Mouse (Mus musculus) forebrain, embryonic 14.5 days (tissue): ENCODE results near the gene Gm11444. TPM values are rescaled to one million over a fixed set of nuclear protein-coding genes. Genes with fewer than 3 reads are reported as not detected.
A peak's percentile ranks its signal among the peaks of the same experiment; 100 is the strongest.

ENCODE experiments used
- ATAC-seq: fragments of 200-750 bp; cut with Nextera tagmentation; 2 replicates; pipeline ENCODE4 v1.8.0; 2017; ENCODE audit warnings: mild to moderate bottlenecking, moderate library complexity
- DNase-seq: peaks from one replicate; pipeline ENCODE4 v3.0.0-alpha.2; 2015; ENCODE audit warnings: low spot score
- H3K27ac ChIP-seq: fragments of 300-500 bp; sonication (generic); 2 replicates; pipeline ENCODE4 v1.5.1; 2014; ENCODE audit warnings: low read depth, mild to moderate bottlenecking, control low read depth, low read length, moderate library complexity
- H3K27me3 ChIP-seq: fragments of 300-500 bp; sonication (generic); replicated peaks from 2 replicates; pipeline ENCODE4 v1.6.1; 2014; ENCODE audit warnings: low read length, control low read depth, mixed read lengths; ENCODE audit not compliant: control insufficient read depth, insufficient read depth
- H3K36me3 ChIP-seq: fragments of 300-500 bp; sonication (generic); 2 replicates; pipeline ENCODE4 v1.6.1; 2014; ENCODE audit warnings: low read length, control low read depth; ENCODE audit not compliant: control insufficient read depth, insufficient read depth
- H3K4me1 ChIP-seq: fragments of 300-500 bp; sonication (generic); 2 replicates; pipeline ENCODE4 v1.6.1; 2014; ENCODE audit warnings: antibody characterized with exemption, low read length, control low read depth; ENCODE audit not compliant: control insufficient read depth, insufficient read depth
- H3K4me2 ChIP-seq: fragments of 300-500 bp; sonication (generic); 2 replicates; pipeline ENCODE4 v1.6.1; 2014; ENCODE audit warnings: mild to moderate bottlenecking, control low read depth, low read length
- H3K4me3 ChIP-seq: fragments of 300-500 bp; sonication (generic); 2 replicates; pipeline ENCODE4 v1.5.1; 2014; ENCODE audit warnings: low read depth, low read length, control low read depth
- H3K9ac ChIP-seq: fragments of 300-500 bp; sonication (generic); 2 replicates; pipeline ENCODE4 v1.6.1; 2014; ENCODE audit warnings: mild to moderate bottlenecking, low read length, control low read depth, moderate library complexity
- H3K9me3 ChIP-seq: fragments of 300-500 bp; sonication (generic); replicated peaks from 2 replicates; pipeline ENCODE4 v1.6.1; 2016; ENCODE audit warnings: low read length, control low read depth, mixed read lengths; ENCODE audit not compliant: control insufficient read depth
- WGBS: fragments of 180-500 bp; shearing (Covaris S2); extraction: QIAGEN DNeasy Blood & Tissue Kit; methylation state at CpG from one replicate; pipeline ENCODE4 v1.1.7; 2014; 5-methylcytosine and 5-hydroxymethylcytosine counted together
- polyA plus RNA-seq: library from polyadenylated mRNA; unstranded; fragments of >200 nt; fragmentation: Nextera tagmentation; extraction: Ambion mirVana; gene quantifications from 2 replicates; pipeline ENCODE4 v1.2.1, GENCODE M21; 2014

Gm11444 gene
- polyA plus RNA-seq, result not detected in 2 replicates

- Histone ChIP-seq H3K4me1 (no peaks in the 10 kb centered on the region), H3K36me3 (no peaks in the 10 kb centered on the region), H3K9me3 (no peaks in the 10 kb centered on the region), H3K27me3 (peaks cover 22% of the 10 kb centered on the region), H3K27ac (no peak within 1 kb of the TSS), H3K4me2 (peak within 1 kb of the TSS; percentile 47; the same call in 1 of the 2 replicates), H3K9ac (no peak within 1 kb of the TSS), H3K4me3 (no peak within 1 kb of the TSS)
- WGBS, result 87% methylated on average over 6 of the region's 6 CpGs
- DNase-seq, result no peak
- ATAC-seq, result no peak
These were observed at the start of gene Gm11444 for GRCm38 (mm10) chr11:85850233-85850632. Gm11444 (minus strand) TSS chr11:85850333.

- H3K9ac ChIP-seq, result no peak overlapping the region
- H3K4me3 ChIP-seq, result no peak overlapping the region
- no peaks in the 10 kb centered on the region for H3K9me3 ChIP-seq
- H3K4me2 ChIP-seq, result no peak overlapping the region
- ATAC-seq, result no peak
- 39% methylated on average over 12 of the region's 13 CpGs for WGBS
- no peaks in the 10 kb centered on the region for H3K36me3 ChIP-seq
- H3K27ac ChIP-seq, result no peak overlapping the region
- H3K4me1 ChIP-seq, result no peaks in the 10 kb centered on the region
- DNase-seq, result no peak
- peaks cover 78% of the 10 kb centered on the region for H3K27me3 ChIP-seq
These were observed 46.3 kb upstream of the Gm11444 start for GRCm38 (mm10) chr11:85896335-85896985.

GRCm38 (mm10) chr11:85894731-85895545, 44.8 kb upstream of the Gm11444 start:
- H3K9me3 ChIP-seq, result no peaks in the 10 kb centered on the region
- H3K4me2 ChIP-seq, result peak overlapping the region; percentile 38
- H3K4me3 ChIP-seq, result peak overlapping the region; percentile 10
- WGBS, result 1% methylated on average over 43 of the region's 43 CpGs
- ATAC-seq (no peak), DNase-seq (peak; percentile 33)
- peaks cover 83% of the 10 kb centered on the region for H3K27me3 ChIP-seq
- H3K36me3 ChIP-seq, result no peaks in the 10 kb centered on the region
- no peak overlapping the region for H3K9ac ChIP-seq
- no peak overlapping the region for H3K27ac ChIP-seq
- no peaks in the 10 kb centered on the region for H3K4me1 ChIP-seq

DNA sequence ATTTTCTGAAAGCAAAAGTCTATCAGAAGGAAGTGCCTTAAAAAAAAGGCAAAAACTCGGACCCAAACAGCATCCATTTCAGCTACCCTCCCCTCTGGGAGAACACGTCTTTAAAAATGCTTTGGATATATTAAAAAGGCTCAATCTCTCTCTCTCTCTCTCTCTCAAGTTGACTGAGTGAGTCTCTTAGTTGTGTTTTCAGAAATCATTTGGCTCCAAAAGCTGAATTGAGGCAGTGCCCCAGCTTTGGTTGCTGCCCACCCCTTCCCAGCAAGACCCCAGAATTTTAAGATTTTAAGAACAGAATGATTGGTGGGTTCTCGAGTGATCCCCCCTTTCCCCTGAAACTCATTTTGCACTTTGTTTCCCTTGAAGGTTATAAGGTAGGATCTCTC, 44.0 kb upstream of the Gm11444 start:
- Histone ChIP-seq H3K4me2 (no peak overlapping the region), H3K27ac (no peak overlapping the region), H3K9ac (no peak overlapping the region), H3K4me3 (no peak overlapping the region), H3K36me3 (no peaks in the 10 kb centered on the region), H3K9me3 (no peaks in the 10 kb centered on the region), H3K27me3 (peaks cover 87% of the 10 kb centered on the region), H3K4me1 (no peaks in the 10 kb centered on the region)
- ATAC-seq (no peak), DNase-seq (no peak)
- 1% methylated on average over 3 of the region's 3 CpGs for WGBS

- no peak overlapping the region for H3K4me2 ChIP-seq
- no peak overlapping the region for H3K9ac ChIP-seq
- peaks cover 88% of the 10 kb centered on the region for H3K27me3 ChIP-seq
- H3K36me3 ChIP-seq, result no peaks in the 10 kb centered on the region
- no peak overlapping the region for H3K27ac ChIP-seq
- no peaks in the 10 kb centered on the region for H3K4me1 ChIP-seq
- ATAC-seq, result no peak
- H3K9me3 ChIP-seq, result no peaks in the 10 kb centered on the region
- no peak for DNase-seq
- 1% methylated on average over 13 of the region's 13 CpGs for WGBS
- H3K4me3 ChIP-seq, result no peak overlapping the region
These were observed 43.4 kb upstream of the Gm11444 start for GRCm38 (mm10) chr11:85893400-85894135.

DNA sequence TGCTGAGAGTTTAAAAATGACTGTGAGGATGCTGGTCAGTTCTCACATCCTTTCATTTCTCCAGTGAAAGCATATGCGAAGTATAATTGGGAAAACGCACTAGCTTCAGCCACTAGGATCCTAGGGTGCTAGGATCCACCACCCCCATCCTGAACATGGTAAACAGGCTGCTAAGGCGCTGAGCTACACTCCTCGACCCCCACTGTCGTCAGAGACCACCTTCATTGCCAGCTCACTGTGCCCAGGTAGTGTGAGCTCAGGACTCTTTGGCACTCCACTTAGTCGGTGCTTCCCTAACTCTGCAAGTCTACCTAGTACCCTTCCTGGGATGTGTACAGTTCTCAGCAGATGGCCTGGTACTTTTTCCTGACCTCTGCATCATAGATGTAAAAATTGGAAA, 42.6 kb upstream of the Gm11444 start:
- no peak for ATAC-seq
- Histone ChIP-seq H3K27ac (no peak overlapping the region), H3K4me1 (no peaks in the 10 kb centered on the region), H3K27me3 (peaks cover 83% of the 10 kb centered on the region), H3K9ac (no peak overlapping the region), H3K9me3 (no peaks in the 10 kb centered on the region), H3K4me2 (no peak overlapping the region), H3K36me3 (no peaks in the 10 kb centered on the region), H3K4me3 (no peak overlapping the region)
- WGBS, result 1% methylated on average over 6 of the region's 6 CpGs
- DNase-seq, result no peak

DNA sequence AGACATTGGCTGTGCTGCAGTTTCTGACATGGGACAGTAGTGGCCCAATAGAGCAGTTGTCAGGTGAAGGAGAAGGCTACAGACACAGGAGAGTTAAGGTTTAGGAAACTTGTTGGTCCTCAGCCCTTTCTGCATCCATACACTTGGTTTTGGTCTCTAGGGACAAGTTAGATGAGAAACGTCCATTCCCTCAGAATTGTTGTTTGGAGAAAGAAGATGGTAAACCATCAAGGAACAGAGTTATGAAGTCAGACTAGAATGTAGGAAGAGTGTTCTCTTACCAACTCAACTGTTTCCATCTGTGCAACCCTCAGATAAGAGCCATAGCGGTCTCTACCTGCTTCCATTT, 41.5 kb upstream of the Gm11444 start:
- Histone ChIP-seq H3K27ac (no peak overlapping the region), H3K9me3 (no peaks in the 10 kb centered on the region), H3K4me3 (no peak overlapping the region), H3K9ac (no peak overlapping the region), H3K4me1 (no peaks in the 10 kb centered on the region), H3K27me3 (peaks cover 72% of the 10 kb centered on the region), H3K36me3 (no peaks in the 10 kb centered on the region), H3K4me2 (no peak overlapping the region)
- ATAC-seq (no peak), DNase-seq (no peak)
- 8% methylated on average over 2 of the region's 2 CpGs for WGBS

DNA sequence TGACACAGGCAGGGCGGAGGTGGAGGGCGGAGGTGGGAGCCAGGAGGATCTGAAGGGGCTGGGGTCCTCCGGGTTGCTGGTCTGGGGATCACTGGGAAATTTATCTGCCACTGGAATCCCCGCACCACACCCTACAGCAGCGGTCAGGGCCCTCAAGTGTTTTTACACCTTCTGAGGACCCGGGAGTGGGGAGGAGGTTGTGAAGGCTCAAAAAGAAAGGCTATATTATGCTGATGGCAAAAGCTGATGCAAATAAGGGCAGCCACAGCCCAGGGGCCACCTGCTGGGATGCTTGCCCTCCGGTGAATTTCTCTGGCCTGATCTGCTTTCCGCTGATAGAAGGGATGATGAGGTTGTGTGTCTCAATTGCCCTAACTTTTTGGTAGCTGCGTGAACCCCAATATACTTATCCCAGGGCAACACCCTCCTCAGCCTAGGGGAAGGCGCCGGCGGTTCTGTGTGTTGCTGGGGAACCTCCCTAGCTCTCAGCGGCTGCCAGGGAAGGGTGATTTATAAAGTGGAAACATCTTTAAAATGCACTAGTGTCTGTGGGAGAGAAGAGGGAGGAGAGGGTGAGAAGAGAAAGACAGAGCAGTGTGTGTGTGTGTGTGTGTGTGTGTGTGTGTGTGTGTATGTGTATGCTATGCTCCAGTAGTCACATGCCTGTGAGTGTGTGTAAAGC, 41.0 kb upstream of the Gm11444 start:
- no peaks in the 10 kb centered on the region for H3K4me1 ChIP-seq
- no peak overlapping the region for H3K4me2 ChIP-seq
- H3K9ac ChIP-seq, result no peak overlapping the region
- H3K4me3 ChIP-seq, result no peak overlapping the region
- H3K36me3 ChIP-seq, result no peaks in the 10 kb centered on the region
- DNase-seq (no peak), ATAC-seq (no peak)
- H3K27me3 ChIP-seq, result peaks cover 71% of the 10 kb centered on the region
- WGBS, result 3% methylated on average over 13 of the region's 13 CpGs
- H3K9me3 ChIP-seq, result no peaks in the 10 kb centered on the region
- no peak overlapping the region for H3K27ac ChIP-seq
